Mouse (Mus musculus) layer of hippocampus, postnatal 14 days (tissue): ENCODE results near the gene Tmem245. TPM values are rescaled to one million over a fixed set of nuclear protein-coding genes. Genes with fewer than 3 reads are reported as not detected.

Source experiments
- DNase-seq, 2 experiments: peaks; one replicate each; pipeline ENCODE4 v3.0.0; 2021 to 2022; ENCODE audit warnings: low spot score in 2 of 2, mixed read lengths in 1 of 2
- microRNA-seq, 2 experiments: library from miRNA; unstranded; fragments of <30 nt; microRNA quantifications; one replicate each; pipeline ENCODE4 v1.2.0; 2021
- total RNA-seq, 2 experiments: library from RNA; stranded (reverse); gene quantifications; 2 replicates each; pipeline ENCODE4 v1.2.3; 2021

Gene Tmem245
- total RNA-seq, 2 experiments from 2014 or later, result 28.1 to 28.7 TPM

DNA sequence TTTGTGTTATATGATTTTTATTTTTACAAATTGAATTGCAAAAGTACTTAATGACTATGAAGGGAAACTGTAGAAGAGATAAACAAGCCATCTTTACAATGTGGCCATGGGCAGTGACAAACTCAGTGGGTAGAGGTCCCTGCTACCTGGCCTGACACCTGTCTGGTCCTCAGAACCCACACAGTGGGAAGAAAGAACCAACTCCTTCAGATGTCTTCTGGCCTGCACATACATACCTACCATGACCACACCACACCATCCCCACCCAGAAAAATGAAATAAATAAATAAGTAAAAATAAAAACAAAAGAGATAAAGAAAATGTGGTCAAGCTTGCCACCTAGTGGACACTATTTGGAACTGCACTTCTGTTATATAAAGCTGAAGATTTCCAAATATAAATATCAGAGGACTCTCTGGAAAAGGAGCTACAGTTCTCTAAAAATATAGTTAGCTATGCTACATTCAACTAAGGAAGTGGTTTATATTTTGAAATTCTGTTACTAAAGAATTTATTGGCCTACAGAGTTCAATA is 127.2 kb downstream of the Tmem245 start:
- DNase-seq, result no peak

Small RNAs within 50 kb of the gene (microRNA-seq; reads per million reads assigned to microRNA genes)
- 29.7 to 51.8 reads per million in 2 experiments for gene Mir32

Other genes starting within 250 kb of the Tmem245 start
- gene Gm26657, start 207.4 kb downstream of the Tmem245 start, total RNA-seq, result not detected
- under 1 TPM in 1 of 2 experiments, not detected in 1; 0.26 TPM for gene Actl7b, start 206.0 kb downstream of the Tmem245 start, total RNA-seq
- not detected for gene Actl7a, start 204.0 kb downstream of the Tmem245 start, total RNA-seq
- 10 to 100 TPM; 63.0 to 63.6 TPM for gene Elp1, start 145.1 kb downstream of the Tmem245 start, total RNA-seq
- gene Fam206a, start 145.1 kb downstream of the Tmem245 start, total RNA-seq, result 10 to 100 TPM; 17.6 to 19.1 TPM
- gene Ctnnal1, start 82.2 kb downstream of the Tmem245 start, total RNA-seq, result 10 to 100 TPM; 17.4 to 18.9 TPM
- gene Frrs1l, start 43.0 kb upstream of the Tmem245 start, total RNA-seq, result 100 to 1,000 TPM; 161 to 167 TPM
- gene Epb41l4b, start 196.0 kb upstream of the Tmem245 start, total RNA-seq, result 10 to 100 TPM; 14.8 to 18.4 TPM